Mouse (Mus musculus) left cerebral cortex, postnatal 36 days (tissue): ENCODE results near the gene Lax1. TPM values are rescaled to one million over a fixed set of nuclear protein-coding genes. Genes with fewer than 3 reads are reported as not detected.
"Not testable (repeated sequence)": the region's sequence is repeated elsewhere in the genome, so short reads cannot be mapped to it uniquely, and the experiment has no call there.

Experiments used
- DNase-seq, 2 experiments: peaks; one replicate each; pipeline ENCODE4 v3.0.0; 2021 to 2022; ENCODE audit warnings: low spot score in 2 of 2, mixed read lengths in 1 of 2
- intact Hi-C: fragments of 180-260 bp; cut with DNase I; formaldehyde crosslinking; loops from one replicate; pipeline ENCODE4 v1.15.1; 2025
- total RNA-seq, 2 experiments: library from RNA; stranded (reverse); gene quantifications; 2 replicates each; pipeline ENCODE4 v1.2.3; 2021

Lax1 gene
- total RNA-seq, 2 experiments from 2014 or later, result 0.17 to 0.27 TPM

GRCm38 (mm10) chr1:133692195-133692594, 2.3 kb upstream of the Lax1 start:
- intact Hi-C loops, result no loop called here
- no peak for DNase-seq

GRCm38 (mm10) chr1:133691046-133691445, 1.1 kb upstream of the Lax1 start:
- no peak for DNase-seq
- intact Hi-C loops, result no loop called here

- DNase-seq, result no peak
- intact Hi-C loops, result no loop called here
Observed at GRCm38 (mm10) chr1:133688301-133688700, 1.6 kb downstream of the Lax1 start.

GRCm38 (mm10) chr1:133685749-133686519, 4.0 kb downstream of the Lax1 start:
- DNase-seq, result no peak
- intact Hi-C loops, result no loop called here

GRCm38 (mm10) chr1:133671801-133672200, 18.1 kb downstream of the Lax1 start:
- no peak for DNase-seq
- intact Hi-C loops, result no loop called here

GRCm38 (mm10) chr1:133671266-133671665, 18.6 kb downstream of the Lax1 start:
- DNase-seq, result no peak
- intact Hi-C loops, result no loop called here

- DNase-seq, result no peak
- intact Hi-C loops, result no loop called here
Observed at GRCm38 (mm10) chr1:133670776-133671175, 19.1 kb downstream of the Lax1 start.

GRCm38 (mm10) chr1:133670190-133670589, 19.7 kb downstream of the Lax1 start:
- intact Hi-C loops, result no loop called here
- no peak for DNase-seq

- DNase-seq, result no peak
- intact Hi-C loops, result no loop called here
Observed at GRCm38 (mm10) chr1:133668618-133669017, 21.3 kb downstream of the Lax1 start.

GRCm38 (mm10) chr1:133667721-133668120, 22.2 kb downstream of the Lax1 start:
- intact Hi-C loops, result no loop called here

GRCm38 (mm10) chr1:133665713-133666112, 24.2 kb downstream of the Lax1 start:
- intact Hi-C loops, DNase-seq: not testable (repeated sequence)

More at GRCm38 (mm10) chr1:133667721-133668120, 22.2 kb downstream of the Lax1 start:
- no peak for DNase-seq

GRCm38 (mm10) chr1:133664203-133664970, 25.5 kb downstream of the Lax1 start:
- DNase-seq, result no peak
- intact Hi-C loops, result no loop called here

- peak; percentile 30 to 33 for DNase-seq
- intact Hi-C loops, result no loop called here
Observed at GRCm38 (mm10) chr1:133663427-133663826, 26.5 kb downstream of the Lax1 start.

GRCm38 (mm10) chr1:133662941-133663340, 27.0 kb downstream of the Lax1 start:
- intact Hi-C loops, result no loop called here
- no peak for DNase-seq

GRCm38 (mm10) chr1:133661203-133661933, 28.5 kb downstream of the Lax1 start, which contains the start of gene Gm38394:
Gene Gm38394, minus strand, starts transcription at chr1:133661318.
- intact Hi-C loops, result no loop called here
- DNase-seq, result peak; percentile 91 to 92

GRCm38 (mm10) chr1:133660466-133661202, 29.3 kb downstream of the Lax1 start, which contains the start of gene Zbed6:
Gene Zbed6, minus strand, starts transcription at chr1:133660885.
- intact Hi-C loops, result no loop called here
- peak in 1 of 2 experiments; percentile 65 for DNase-seq

GRCm38 (mm10) chr1:133658878-133659277, 31.0 kb downstream of the Lax1 start:
- intact Hi-C loops, result no loop called here
- no peak for DNase-seq

GRCm38 (mm10) chr1:133656811-133657210, 33.1 kb downstream of the Lax1 start:
- DNase-seq, result no peak
- intact Hi-C loops, result no loop called here

- intact Hi-C loops, result no loop called here
- no peak for DNase-seq
Observed at GRCm38 (mm10) chr1:133653033-133653432, 36.9 kb downstream of the Lax1 start.
